Mouse (Mus musculus) CH12.LX (cell line): ENCODE measurements around the gene Bend3. TPM values are rescaled to one million over a fixed set of nuclear protein-coding genes. Genes with fewer than 3 reads are reported as not detected.
A peak's percentile ranks its signal among the peaks of the same experiment; 100 is the strongest.

Experiments
- DNase-seq: peaks from one replicate; pipeline ENCODE4 v3.0.0-alpha.2; 2013; ENCODE audit errors: extremely low read depth
- H3K27ac ChIP-seq: 2 replicates; pipeline ENCODE4 v1.5.1; 2012; ENCODE audit warnings: low read depth, mild to moderate bottlenecking, control low read depth, moderate library complexity; ENCODE audit not compliant: insufficient read depth
- H3K27me3 ChIP-seq: replicated peaks from 2 replicates; pipeline ENCODE3; 2012; ENCODE audit warnings: inconsistent platforms
- H3K36me3 ChIP-seq, 2 experiments: replicated peaks in 1 of 2; 2 replicates each; pipeline versions ENCODE3 to v1.6.1; 2012; ENCODE audit warnings: inconsistent platforms in 1 of 2, low read length in 1 of 2, mild to moderate bottlenecking in 1 of 2, mixed read lengths in 1 of 2, moderate library complexity in 1 of 2; ENCODE audit not compliant: control insufficient read depth in 1 of 2, insufficient read depth in 1 of 2
- H3K4me1 ChIP-seq, 2 experiments: 2 replicates each; pipeline ENCODE4 v1.6.1; 2012; ENCODE audit warnings: inconsistent platforms in 1 of 2, moderate library complexity in 1 of 2; ENCODE audit not compliant: insufficient read depth in 2 of 2, control insufficient read depth in 1 of 2
- H3K4me2 ChIP-seq: 2 replicates; pipeline ENCODE4 v1.6.1; 2012; ENCODE audit warnings: low read depth, mild to moderate bottlenecking, control low read depth; ENCODE audit not compliant: poor library complexity, insufficient read depth, severe bottlenecking
- H3K4me3 ChIP-seq, 3 experiments: fragments of 150-350 bp in 1 of 3; sonication (generic) in 1 of 3; replicated peaks in 1 of 3; 2 replicates each; pipeline versions ENCODE3 to v1.5.1; 2011 to 2012; ENCODE audit warnings: low read depth in 2 of 3, low read length in 2 of 3, mild to moderate bottlenecking in 2 of 3, moderate library complexity in 2 of 3, control low read depth in 1 of 3, improper control_type of control experiment in 1 of 3, inconsistent platforms in 1 of 3, mixed read lengths in 1 of 3; ENCODE audit not compliant: poor library complexity in 1 of 3
- H3K79me2 ChIP-seq: replicated peaks from 2 replicates; pipeline ENCODE4 v1.6.1; 2012; ENCODE audit warnings: mild to moderate bottlenecking, moderate library complexity; ENCODE audit not compliant: control insufficient read depth, poor library complexity, insufficient read depth, severe bottlenecking; ENCODE audit errors: extremely low read depth
- H3K9ac ChIP-seq: 2 replicates; pipeline ENCODE4 v1.6.1; 2012; ENCODE audit warnings: low read depth, mild to moderate bottlenecking, control low read depth, moderate library complexity; ENCODE audit not compliant: insufficient read depth
- H3K9me3 ChIP-seq: replicated peaks from 2 replicates; pipeline ENCODE3; 2012; ENCODE audit warnings: low read length, inconsistent platforms, mixed read lengths
- BHLHE40 ChIP-seq: IDR thresholded peaks from 2 replicates; pipeline ENCODE4 v1.6.1; 2011; ENCODE audit warnings: mild to moderate bottlenecking, low read depth, low read length, improper control_type of control experiment
- CHD2 ChIP-seq: IDR thresholded peaks from 2 replicates; pipeline ENCODE4 v1.6.1; 2011; ENCODE audit warnings: low read length, improper control_type of control experiment
- EP300 ChIP-seq: IDR thresholded peaks from 2 replicates; pipeline ENCODE4 v1.6.1; 2011; ENCODE audit warnings: low read length, improper control_type of control experiment
- HCFC1 ChIP-seq: IDR thresholded peaks from 2 replicates; pipeline ENCODE4 v1.6.1; 2012; ENCODE audit warnings: low read depth, mild to moderate bottlenecking, inconsistent platforms, low read length, improper control_type of control experiment
- JUN ChIP-seq: IDR thresholded peaks from 2 replicates; pipeline ENCODE4 v1.6.1; 2011; ENCODE audit warnings: low read depth, mild to moderate bottlenecking, low read length, improper control_type of control experiment, moderate library complexity; ENCODE audit not compliant: insufficient read depth
- JUND ChIP-seq: conservative IDR thresholded peaks from 2 replicates; pipeline ENCODE4 v1.6.1; 2011; ENCODE audit warnings: low read depth, low read length, improper control_type of control experiment
- MAFK ChIP-seq: IDR thresholded peaks from 2 replicates; pipeline ENCODE4 v1.6.1; 2011; ENCODE audit warnings: low read length, improper control_type of control experiment; ENCODE audit not compliant: insufficient replicate concordance
- MAX ChIP-seq: IDR thresholded peaks from 2 replicates; pipeline ENCODE4 v1.6.1; 2011; ENCODE audit warnings: low read length, improper control_type of control experiment
- MAZ ChIP-seq: IDR thresholded peaks from 2 replicates; pipeline ENCODE4 v1.6.1; 2012; ENCODE audit warnings: low read depth, mild to moderate bottlenecking, inconsistent platforms, low read length, improper control_type of control experiment, moderate library complexity
- MXI1 ChIP-seq: IDR thresholded peaks from 2 replicates; pipeline ENCODE4 v1.6.1; 2011; ENCODE audit warnings: mild to moderate bottlenecking, low read depth, low read length, improper control_type of control experiment
- NELFE ChIP-seq: IDR thresholded peaks from 2 replicates; pipeline ENCODE4 v1.6.1; 2011; ENCODE audit warnings: low read depth, low read length, improper control_type of control experiment
- POLR2AphosphoS2 ChIP-seq: IDR thresholded peaks from 2 replicates; pipeline ENCODE4 v1.6.1; 2011; ENCODE audit warnings: low read depth, low read length, improper control_type of control experiment
- SIN3A ChIP-seq: IDR thresholded peaks from 2 replicates; pipeline ENCODE4 v1.6.1; 2012; ENCODE audit warnings: low read length, improper control_type of control experiment, inconsistent platforms
- SMC3 ChIP-seq: IDR thresholded peaks from 2 replicates; pipeline ENCODE4 v1.6.1; 2011; ENCODE audit warnings: low read depth, low read length, improper control_type of control experiment
- TCF12 ChIP-seq: IDR thresholded peaks from 2 replicates; pipeline ENCODE4 v1.6.1; 2014; ENCODE audit warnings: low read depth, mild to moderate bottlenecking, inconsistent platforms, low read length, improper control_type of control experiment
- USF2 ChIP-seq: conservative IDR thresholded peaks from 2 replicates; pipeline ENCODE4 v1.6.1; 2011; ENCODE audit warnings: low read depth, low read length, improper control_type of control experiment
- ZKSCAN1 ChIP-seq: IDR thresholded peaks from 2 replicates; pipeline ENCODE4 v1.6.1; 2012; ENCODE audit warnings: low read depth, inconsistent platforms, low read length, improper control_type of control experiment, borderline replicate concordance
- ZMIZ1 ChIP-seq: IDR thresholded peaks from 2 replicates; pipeline ENCODE4 v1.6.1; 2012; ENCODE audit warnings: low read depth, mild to moderate bottlenecking, inconsistent platforms, low read length, improper control_type of control experiment
- dilution Hi-C: fragments of 300-500 bp; cut with MboI; formaldehyde crosslinking; loops from 2 replicates; pipeline ENCODE4 v1.14.3; 2020; ENCODE audit warnings: low sequenced_read_pairs; ENCODE audit not compliant: extremely low pct_unique_long_range_greater_than_20kb, extremely low pct_ligation_motif_present
- in situ Hi-C: fragments of 300-500 bp; cut with MboI; formaldehyde crosslinking; loops from 3 replicates; pipeline ENCODE4 v1.14.3; 2019; ENCODE audit warnings: low sequenced_read_pairs, low pct_ligation_motif_present, low pct_unique_long_range_greater_than_20kb, mixed read lengths
- polyA plus RNA-seq: library from polyadenylated mRNA; unstranded; fragments of >175 nt; gene quantifications from 2 replicates; pipeline ENCODE4 v1.2.1, GENCODE M21; 2012; ENCODE audit warnings: low read depth; ENCODE audit not compliant: insufficient read length
- total RNA-seq, 2 experiments: library from RNA; depleted of rRNA; stranded (reverse); fragments of 300-350 nt in 1 of 2; fragments of >200 nt in 1 of 2; gene quantifications; 2 replicates each; pipeline ENCODE4 v1.2.3; 2012 to 2014

Bend3 gene
- total RNA-seq (2012; rRNA removed) (8.7 and 11.8 TPM in 2 replicates), total RNA-seq (2014; rRNA removed) (6.5 and 7.4 TPM in 2 replicates), polyA plus RNA-seq (14.8 and 18.9 TPM in 2 replicates)

- Histone ChIP-seq H3K79me2 (peaks cover 32% of the 10 kb centered on the region; the same call in 1 of the 2 replicates), H3K4me1 (peaks cover 9 to 51% of the 10 kb centered on the region in 2 experiments), H3K4me3 (peak within 1 kb of the TSS; percentile 62 to 99 (median 85)), H3K36me3 (no peaks in the 10 kb centered on the region), H3K4me2 (peak within 1 kb of the TSS; percentile 69), H3K27ac (peak within 1 kb of the TSS; percentile 88), H3K9ac (peak within 1 kb of the TSS; percentile 99), H3K27me3 (no peaks in the 10 kb centered on the region), H3K9me3 (no peaks in the 10 kb centered on the region)
- in situ Hi-C loops (no loop called here), dilution Hi-C loops (no loop called here)
- TF ChIP-seq ZMIZ1 (no peak), BHLHE40 (peak; percentile 48; the same call in 1 of the 2 replicates), POLR2AphosphoS2 (0 out of 2 replicates have a peak, but pooled peaks have one; percentile 4), ZKSCAN1 (no peak), MXI1 (peak; percentile 27; the same call in 1 of the 2 replicates), JUND (no peak), MAX (0 out of 2 replicates have a peak, but pooled peaks have one; percentile 6), CHD2 (peak; percentile 73)
- DNase-seq = no peak
Measured at GRCm38 (mm10) chr10:43478751-43479435, at the start of gene Bend3. Gene Bend3, plus strand, starts transcription at chr10:43478831.

GRCm38 (mm10) chr10:43430606-43431005, 48.0 kb upstream of the Bend3 start:
- Histone ChIP-seq H3K79me2 (no peaks in the 10 kb centered on the region), H3K4me3 (no peak overlapping the region), H3K9ac (no peak overlapping the region), H3K27me3 (no peaks in the 10 kb centered on the region), H3K4me2 (no peak overlapping the region), H3K36me3 (peaks cover 0 to 23% of the 10 kb centered on the region in 2 experiments), H3K9me3 (peaks cover 2% of the 10 kb centered on the region), H3K27ac (no peak overlapping the region), H3K4me1 (no peaks in the 10 kb centered on the region)
- TF ChIP-seq SIN3A (no peak), NELFE (no peak), USF2 (no peak), POLR2AphosphoS2 (no peak), EP300 (no peak), MAFK (no peak), JUND (no peak), TCF12 (no peak), HCFC1 (no peak), SMC3 (no peak), JUN (no peak), MAZ (no peak)
- in situ Hi-C loops = no loop called here
- DNase-seq = no peak
- dilution Hi-C loops = no loop called here
